Mouse (Mus musculus) WW6 (cell line): Measurements from ENCODE around the gene Wbp2.
A peak's percentile ranks its signal among the peaks of the same experiment; 100 is the strongest.

Source experiments
- DNase-seq: peaks from one replicate; pipeline ENCODE4 v3.0.0-alpha.2; 2013; ENCODE audit warnings: low read depth, low spot score

Wbp2 gene

DNA sequence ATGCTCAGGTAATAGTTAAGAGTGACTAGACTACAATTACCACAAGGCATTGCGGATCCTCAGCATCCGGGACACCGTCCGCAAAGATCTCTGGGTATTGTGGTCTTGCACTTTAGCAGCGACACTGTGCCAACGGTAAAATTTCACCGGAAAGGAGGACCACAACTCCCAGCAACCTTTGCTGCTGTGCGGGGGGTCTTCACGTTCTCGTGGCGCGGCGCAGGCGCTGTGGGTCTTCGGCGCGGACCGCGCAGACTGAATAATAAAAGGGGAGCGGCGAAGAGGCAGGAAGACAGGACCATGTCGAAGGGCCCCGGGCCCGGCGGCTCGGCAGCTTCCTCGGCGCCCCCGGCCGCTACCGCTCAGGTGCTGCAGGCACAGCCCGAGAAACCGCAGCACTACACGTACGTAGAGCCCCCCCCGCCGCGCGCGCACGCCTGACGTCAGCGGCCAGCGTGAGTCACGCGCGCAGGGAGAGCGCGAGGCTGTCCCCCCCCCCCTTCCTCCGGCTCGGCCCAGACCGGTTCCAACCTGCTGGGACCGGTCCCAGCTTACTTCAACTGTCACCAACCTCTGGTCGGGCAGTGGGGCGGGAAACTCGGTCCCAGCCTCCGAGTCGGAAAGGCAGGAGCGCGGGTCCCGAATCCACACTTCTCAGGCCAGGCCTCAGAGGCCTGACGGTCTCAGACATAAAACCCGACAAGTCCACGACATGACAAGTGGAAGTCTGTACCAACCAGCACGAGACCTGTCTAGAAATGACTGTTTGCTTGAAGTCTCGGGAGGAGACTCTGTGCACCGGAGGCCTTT, 56.5 kb downstream of the Wbp2 start, which contains the start of gene Unk:
TSS of gene Unk (plus strand) at position 235 of the 810 bp plus-strand sequence.
- peak; percentile 100 for DNase-seq

DNA sequence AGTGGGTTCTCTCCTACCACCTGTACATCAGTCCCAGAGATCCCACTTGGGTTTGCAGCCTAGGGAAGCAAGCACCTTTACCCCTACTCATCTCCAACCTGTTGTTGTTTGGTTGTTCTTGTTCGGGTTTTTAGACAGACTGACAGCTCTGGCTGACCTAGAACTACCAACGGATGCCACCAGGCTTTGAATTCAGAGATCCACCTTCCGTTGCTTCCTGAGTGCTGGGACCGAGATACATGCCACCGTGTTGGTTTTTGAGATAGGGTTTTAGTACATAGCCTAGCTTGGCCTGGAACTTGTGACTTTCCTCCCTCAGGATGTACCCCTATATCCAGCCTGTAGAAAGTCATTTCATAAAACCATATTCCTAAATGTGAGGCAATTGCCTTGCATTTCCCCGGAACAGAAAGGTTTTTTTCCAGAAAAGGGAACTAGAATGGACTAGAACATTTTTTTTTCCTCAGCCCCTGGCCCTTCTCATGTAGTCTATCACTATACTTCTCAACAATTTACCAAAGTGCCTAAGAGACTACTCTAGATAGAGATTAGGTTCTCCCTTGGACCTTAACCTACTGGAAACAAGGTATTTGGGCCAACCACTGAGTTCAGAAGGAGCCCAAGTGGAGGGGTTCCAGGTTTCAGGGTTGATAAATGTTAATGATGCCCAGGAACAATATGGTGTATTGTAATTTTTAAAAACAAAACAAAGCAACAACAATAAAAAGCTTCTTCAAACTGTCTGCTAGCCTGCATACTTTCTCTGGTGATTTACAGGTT, 57.5 kb downstream of the Wbp2 start:
- DNase-seq: no peak
